Mouse (Mus musculus) natural killer cell, adult 2 months (primary cell): ENCODE data around the gene Vmn2r23.
"Not testable (repeated sequence)": the region's sequence is repeated elsewhere in the genome, so short reads cannot be mapped to it uniquely, and the experiment has no call there.

ENCODE experiments used
- DNase-seq, 2 experiments: peaks; one replicate each; pipeline ENCODE4 v3.0.0; 2022; ENCODE audit warnings: low spot score in 2 of 2

Gene Vmn2r23

GRCm38 (mm10) chr6:123702370-123702769 is at the start of gene Vmn2r23:
Gene Vmn2r23, plus strand, starts transcription at chr6:123702670.
- DNase-seq, result no peak

- DNase-seq, result no peak
These were observed 45.4 kb upstream of the Vmn2r23 start for GRCm38 (mm10) chr6:123657040-123657439.

GRCm38 (mm10) chr6:123696639-123697038 is 5.8 kb upstream of the Vmn2r23 start:
- not testable (repeated sequence) for DNase-seq

- no peak for DNase-seq
These were observed 5.3 kb upstream of the Vmn2r23 start for GRCm38 (mm10) chr6:123697213-123697612.

GRCm38 (mm10) chr6:123770031-123770430 is 67.6 kb downstream of the Vmn2r23 start:
- no peak for DNase-seq

- DNase-seq, result no peak
These were observed 76.1 kb downstream of the Vmn2r23 start, which contains the start of gene Vmn2r24 for GRCm38 (mm10) chr6:123778579-123778978. Gene Vmn2r24, plus strand, starts transcription at chr6:123778879.

GRCm38 (mm10) chr6:123784857-123785256 is 82.4 kb downstream of the Vmn2r23 start:
- DNase-seq, result no peak

- no peak for DNase-seq
These were observed 91.3 kb downstream of the Vmn2r23 start for GRCm38 (mm10) chr6:123793746-123794145.
